Mouse (Mus musculus) intestine, postnatal 0 days (tissue): ENCODE data around the gene Cxcl17. TPM values are rescaled to one million over a fixed set of nuclear protein-coding genes. Genes with fewer than 3 reads are reported as not detected.

Source experiments
- ATAC-seq: fragments of 200-750 bp; cut with Nextera tagmentation; 2 replicates; pipeline ENCODE4 v1.8.0; 2017; ENCODE audit warnings: mild to moderate bottlenecking, moderate TSS enrichment, moderate library complexity
- H3K27ac ChIP-seq: fragments of 300-500 bp; sonication (generic); 2 replicates; pipeline ENCODE4 v1.5.1; 2014; ENCODE audit warnings: mild to moderate bottlenecking, low read depth, low read length, moderate library complexity
- H3K27me3 ChIP-seq: fragments of 300-500 bp; sonication (generic); replicated peaks from 2 replicates; pipeline ENCODE4 v1.6.1; 2014; ENCODE audit warnings: low read length, mixed read lengths; ENCODE audit not compliant: control insufficient read depth, insufficient read depth
- H3K36me3 ChIP-seq: fragments of 300-500 bp; sonication (generic); 2 replicates; pipeline ENCODE4 v1.6.1; 2014; ENCODE audit warnings: mild to moderate bottlenecking, moderate library complexity; ENCODE audit not compliant: control insufficient read depth, insufficient read depth
- H3K4me1 ChIP-seq: fragments of 300-500 bp; sonication (generic); replicated peaks from 2 replicates; pipeline ENCODE4 v1.6.1; 2014; ENCODE audit warnings: antibody characterized with exemption, low read length, mixed read lengths; ENCODE audit not compliant: control insufficient read depth, insufficient read depth
- H3K4me2 ChIP-seq: fragments of 300-500 bp; sonication (generic); replicated peaks from 2 replicates; pipeline ENCODE4 v1.6.1; 2014; ENCODE audit warnings: low read depth, mild to moderate bottlenecking, moderate library complexity
- H3K4me3 ChIP-seq: fragments of 300-500 bp; sonication (generic); 2 replicates; pipeline ENCODE4 v1.5.1; 2014; ENCODE audit warnings: low read depth, low read length
- H3K9ac ChIP-seq: fragments of 300-500 bp; sonication (generic); 2 replicates; pipeline ENCODE4 v1.6.1; 2014; ENCODE audit warnings: mild to moderate bottlenecking, low read depth, low read length
- H3K9me3 ChIP-seq: fragments of 300-500 bp; sonication (generic); 2 replicates; pipeline ENCODE4 v1.6.1; 2016; ENCODE audit warnings: mixed run types; ENCODE audit not compliant: control insufficient read depth
- CTCF ChIP-seq: sonication (generic); IDR thresholded peaks from 2 replicates; pipeline ENCODE4 v1.5.1; 2016; ENCODE audit warnings: low read depth, mild to moderate bottlenecking, control low read depth, antibody characterized with exemption, moderate library complexity
- WGBS: fragments of 180-500 bp; shearing (Covaris S2); extraction: QIAGEN DNeasy Blood & Tissue Kit; methylation state at CpG from one replicate; pipeline ENCODE4 v1.1.7; 2014; 5-methylcytosine and 5-hydroxymethylcytosine counted together
- polyA plus RNA-seq: library from polyadenylated mRNA; unstranded; fragments of >200 nt; fragmentation: Nextera tagmentation; extraction: Ambion mirVana; gene quantifications from 2 replicates; pipeline ENCODE4 v1.2.1, GENCODE M21; 2015

Gene Cxcl17
- polyA plus RNA-seq, 1 experiment from 2014 or later = 0.16 TPM

DNA sequence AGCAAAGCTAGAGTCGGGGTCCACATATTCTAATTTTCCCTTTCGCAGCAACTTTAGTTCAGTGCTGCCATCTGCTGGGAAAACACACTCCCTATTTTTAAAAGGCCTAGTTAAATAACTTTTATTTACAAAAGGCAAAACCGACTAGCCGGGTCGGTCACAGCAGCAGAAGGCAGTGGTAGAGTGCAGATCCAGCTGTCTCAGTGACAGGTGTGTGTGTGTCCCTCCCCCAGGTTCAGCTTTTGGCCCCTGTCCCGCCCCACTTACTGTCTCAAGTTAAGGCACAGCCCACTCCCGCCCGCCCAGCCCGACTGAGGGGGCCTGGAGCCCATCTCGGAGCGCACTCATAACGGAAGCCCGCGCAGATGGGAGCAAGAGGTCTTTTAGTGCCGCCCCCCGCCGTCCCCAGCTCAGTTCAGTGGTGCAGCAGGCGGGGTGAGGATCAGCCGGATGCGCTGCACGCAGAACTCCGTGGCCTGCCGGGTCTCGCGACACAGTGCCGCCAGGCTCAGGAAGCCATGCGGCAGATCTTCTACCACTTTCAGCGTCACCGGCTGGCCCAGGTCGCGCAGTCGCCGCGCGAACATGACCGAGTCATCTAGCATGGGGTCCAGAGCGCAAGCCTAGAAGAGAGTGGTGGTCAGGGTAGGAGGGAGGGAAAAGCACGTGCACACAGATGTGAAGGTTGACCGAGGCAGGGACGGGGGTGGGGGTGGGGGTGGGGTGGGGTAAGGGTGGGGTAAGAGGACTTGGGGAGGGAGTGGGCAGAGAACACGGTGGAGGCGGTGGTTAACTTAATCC, 32.9 kb downstream of the Cxcl17 start:
- Histone ChIP-seq H3K36me3 (peaks cover 28% of the 10 kb centered on the region), H3K9me3 (no peaks in the 10 kb centered on the region), H3K4me1 (no peaks in the 10 kb centered on the region), H3K27me3 (no peaks in the 10 kb centered on the region), H3K9ac (no peak overlapping the region), H3K4me2 (peak overlapping the region; percentile 54), H3K27ac (no peak overlapping the region), H3K4me3 (peak overlapping the region; percentile 4; the same call in 1 of the 2 replicates)
- peak; percentile 74 for TF ChIP-seq CTCF
- 13% methylated on average over 42 of the region's 42 CpGs for WGBS
- ATAC-seq = peak; percentile 10; the same call in 1 of the 2 replicates

DNA sequence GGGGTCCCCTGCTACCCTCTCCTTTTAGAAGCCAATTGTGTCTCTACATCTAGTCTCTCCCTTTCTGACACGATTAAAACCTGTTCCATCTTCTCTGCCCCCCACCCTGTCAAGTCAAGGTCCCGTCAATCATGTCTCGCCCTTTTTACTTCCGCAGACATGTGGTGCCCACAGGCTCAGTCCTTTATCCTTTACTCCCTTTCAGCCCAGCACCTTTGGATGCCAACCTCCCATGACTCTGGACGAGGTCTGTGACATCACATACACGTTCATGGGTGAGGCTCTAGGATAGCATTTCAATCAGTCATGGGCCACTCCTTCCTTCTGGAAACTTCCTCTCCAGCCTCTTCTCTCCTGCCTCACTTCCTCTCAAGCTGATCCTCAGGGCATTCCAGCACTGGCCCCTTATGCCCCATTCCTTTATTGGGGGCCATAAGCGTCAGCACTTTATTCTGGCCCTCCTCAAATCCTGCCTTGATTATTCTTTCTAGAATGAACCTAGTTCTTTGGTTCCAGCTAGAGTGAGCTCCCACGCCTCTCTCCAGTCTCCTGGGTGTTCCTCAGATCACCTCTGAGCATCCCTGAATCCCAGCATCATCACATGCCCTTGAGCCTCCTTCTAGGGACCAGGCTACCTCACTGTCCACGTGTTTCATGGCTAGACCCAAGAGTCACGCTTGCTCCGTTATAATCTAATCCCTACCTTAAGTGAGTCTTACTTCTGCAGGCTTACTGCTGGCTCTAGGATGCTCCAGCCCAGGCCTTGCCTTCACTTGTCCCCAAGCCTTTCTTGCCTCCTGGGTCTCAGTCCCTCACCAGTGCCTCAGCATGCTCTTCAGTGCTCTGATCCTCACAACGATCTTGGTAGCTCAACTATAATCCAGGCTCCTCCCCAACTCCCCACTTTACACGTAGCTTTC, 34.2 kb downstream of the Cxcl17 start:
- Histone ChIP-seq H3K36me3 (peaks cover 15% of the 10 kb centered on the region), H3K27ac (no peak overlapping the region), H3K9ac (no peak overlapping the region), H3K27me3 (no peaks in the 10 kb centered on the region), H3K4me1 (no peaks in the 10 kb centered on the region), H3K9me3 (no peaks in the 10 kb centered on the region), H3K4me2 (no peak overlapping the region), H3K4me3 (no peak overlapping the region)
- no peak for ATAC-seq
- no peak for TF ChIP-seq CTCF
- 78% methylated on average over 13 of the region's 13 CpGs for WGBS

DNA sequence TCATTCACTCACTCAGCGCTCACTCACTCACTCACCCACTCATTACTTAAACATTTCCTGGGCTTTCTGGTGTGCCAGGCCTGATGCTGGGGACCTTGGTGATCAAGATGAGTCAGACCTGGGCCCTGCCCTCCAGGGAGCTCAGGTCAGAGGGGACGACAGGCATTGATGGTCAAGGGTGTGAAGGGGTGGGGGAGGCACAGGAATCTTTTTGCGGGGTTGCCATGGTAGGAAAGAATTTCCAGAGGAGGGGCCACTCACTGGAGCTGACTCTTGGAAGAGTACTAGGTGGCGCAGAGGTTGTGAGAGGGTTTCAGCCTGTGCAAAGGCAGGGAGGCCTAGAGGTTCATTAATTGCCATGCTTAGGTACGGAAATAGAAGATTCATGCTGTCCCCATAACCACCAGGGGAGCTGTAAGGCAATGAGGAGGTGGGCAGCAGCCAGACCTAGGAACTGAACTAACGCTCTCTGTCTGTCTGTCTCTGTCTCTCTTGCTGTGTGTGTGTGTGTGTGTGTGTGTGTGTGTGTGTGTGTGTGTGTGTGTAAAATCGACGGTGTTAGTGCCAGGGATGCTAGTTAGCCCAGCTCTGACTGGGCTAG, 35.5 kb downstream of the Cxcl17 start:
- no peak; the same call in 1 of the 2 replicates for ATAC-seq
- H3K27ac ChIP-seq = no peak overlapping the region
- peak; percentile 56 for TF ChIP-seq CTCF

DNA sequence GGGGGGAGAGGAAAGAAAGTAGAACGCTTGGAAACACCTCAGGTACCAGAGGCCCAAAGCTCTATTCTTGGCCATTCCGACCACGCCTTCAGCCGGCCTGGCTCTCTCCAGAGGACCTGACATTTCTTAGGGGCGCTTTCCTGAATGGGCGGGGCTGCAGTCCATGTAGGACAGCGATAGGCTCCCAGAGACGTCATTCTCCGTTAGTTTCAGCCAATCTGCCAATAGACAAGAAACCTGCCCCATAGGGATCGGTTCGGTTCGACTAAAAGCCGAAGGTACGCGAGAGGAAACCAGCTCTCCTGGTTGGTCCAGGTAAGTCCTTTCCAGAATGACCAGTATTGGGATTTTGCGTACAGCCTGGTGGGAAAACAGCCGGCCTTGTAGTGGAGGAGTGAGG, 36.1 kb downstream of the Cxcl17 start:
- H3K27ac ChIP-seq = no peak overlapping the region
- TF ChIP-seq CTCF = no peak
- no peaks in the 10 kb centered on the region for H3K4me1 ChIP-seq
- H3K4me3 ChIP-seq = peak overlapping the region; percentile 22; the same call in 1 of the 2 replicates
- H3K9me3 ChIP-seq = no peaks in the 10 kb centered on the region
- peak; percentile 52 for ATAC-seq
- peaks cover 5% of the 10 kb centered on the region; the same call in 1 of the 2 replicates for H3K36me3 ChIP-seq
- H3K27me3 ChIP-seq = no peaks in the 10 kb centered on the region
- H3K9ac ChIP-seq = 0 out of 2 replicates have a peak overlapping the region, but pooled peaks have one; percentile 1
- WGBS = 5% methylated on average over 17 of the region's 17 CpGs
- peak overlapping the region; percentile 66 for H3K4me2 ChIP-seq

More for the DNA sequence above, 35.5 kb downstream of the Cxcl17 start:
- H3K36me3 ChIP-seq = peaks cover 5% of the 10 kb centered on the region; the same call in 1 of the 2 replicates
- 52% methylated on average over 8 of the region's 8 CpGs for WGBS
- H3K4me3 ChIP-seq = 0 out of 2 replicates have a peak overlapping the region, but pooled peaks have one; percentile 22
- no peaks in the 10 kb centered on the region for H3K27me3 ChIP-seq
- H3K4me1 ChIP-seq = no peaks in the 10 kb centered on the region
- peak overlapping the region; percentile 66 for H3K4me2 ChIP-seq
- 0 out of 2 replicates have a peak overlapping the region, but pooled peaks have one; percentile 1 for H3K9ac ChIP-seq
- H3K9me3 ChIP-seq = no peaks in the 10 kb centered on the region

DNA sequence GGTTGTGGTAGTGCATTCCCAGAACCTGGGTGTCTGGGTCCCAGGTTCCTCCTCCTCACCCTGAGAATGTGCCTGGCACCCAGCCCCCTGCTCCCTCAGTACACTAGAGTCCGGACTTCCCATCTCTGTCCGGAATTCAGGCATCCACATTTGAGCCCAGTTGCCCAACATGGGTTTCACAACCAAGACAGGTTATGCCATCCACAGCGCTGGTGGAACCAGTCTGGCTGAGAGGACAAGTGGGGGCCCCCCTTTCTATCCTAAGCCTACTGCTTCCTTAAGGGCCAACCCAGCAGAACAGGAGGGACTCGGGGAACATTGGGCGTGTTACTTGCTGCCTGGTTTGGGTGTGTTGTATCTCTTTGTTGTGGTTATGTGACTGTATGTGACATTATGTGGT, 40.2 kb downstream of the Cxcl17 start:
- 63% methylated on average over 5 of the region's 5 CpGs for WGBS
- no peak overlapping the region for H3K9ac ChIP-seq
- H3K4me1 ChIP-seq = no peaks in the 10 kb centered on the region
- H3K27ac ChIP-seq = no peak overlapping the region
- no peak overlapping the region for H3K4me2 ChIP-seq
- no peaks in the 10 kb centered on the region for H3K9me3 ChIP-seq
- H3K27me3 ChIP-seq = peaks cover 25% of the 10 kb centered on the region
- ATAC-seq = no peak
- no peaks in the 10 kb centered on the region for H3K36me3 ChIP-seq
- H3K4me3 ChIP-seq = no peak overlapping the region
- no peak for TF ChIP-seq CTCF
